Mouse (Mus musculus) MEL (cell line): Measurements from ENCODE around the gene Fem1a.

Source experiments
- BHLHE40 ChIP-seq: IDR thresholded peaks from 2 replicates; pipeline ENCODE4 v1.6.1; 2012; ENCODE audit warnings: low read depth, mild to moderate bottlenecking, inconsistent platforms, low read length, improper control_type of control experiment, borderline replicate concordance
- CHD1 ChIP-seq: IDR thresholded peaks from 2 replicates; pipeline ENCODE4 v1.6.1; 2012; ENCODE audit warnings: low read depth, mild to moderate bottlenecking, inconsistent platforms, low read length, improper control_type of control experiment
- CTCF ChIP-seq, 3 experiments: IDR thresholded peaks in 2 of 3; conservative IDR thresholded peaks in 1 of 3; 2 replicates each; pipeline ENCODE4 v1.5.1; 2011 to 2012; ENCODE audit warnings: low read length in 3 of 3, low read depth in 2 of 3, mild to moderate bottlenecking in 2 of 3, improper control_type of control experiment in 1 of 3, inconsistent platforms in 1 of 3, mixed read lengths in 1 of 3, moderate library complexity in 1 of 3; ENCODE audit not compliant: control insufficient read depth in 1 of 3, insufficient read depth in 1 of 3, poor library complexity in 1 of 3, severe bottlenecking in 1 of 3
- EP300 ChIP-seq, 2 experiments: IDR thresholded peaks; 2 replicates each; pipeline ENCODE4 v1.6.1; 2011; ENCODE audit warnings: improper control_type of control experiment in 2 of 2, low read length in 2 of 2, low read depth in 1 of 2, mild to moderate bottlenecking in 1 of 2
- MYC ChIP-seq: IDR thresholded peaks from 2 replicates; pipeline ENCODE4 v1.6.1; 2011; ENCODE audit warnings: low read depth, mild to moderate bottlenecking, low read length, improper control_type of control experiment, moderate library complexity
- NELFE ChIP-seq: IDR thresholded peaks from 2 replicates; pipeline ENCODE4 v1.6.1; 2011; ENCODE audit warnings: low read depth, low read length, improper control_type of control experiment
- POLR2A ChIP-seq, 2 experiments: IDR thresholded peaks; 2 replicates each; pipeline ENCODE4 v1.6.1; 2011 to 2012; ENCODE audit warnings: low read length in 2 of 2, mild to moderate bottlenecking in 2 of 2, control low read depth in 1 of 2, improper control_type of control experiment in 1 of 2, low read depth in 1 of 2, moderate library complexity in 1 of 2; ENCODE audit not compliant: control insufficient read depth in 1 of 2, insufficient read depth in 1 of 2, poor library complexity in 1 of 2
- RCOR1 ChIP-seq: IDR thresholded peaks from 2 replicates; pipeline ENCODE4 v1.6.1; 2012; ENCODE audit warnings: low read depth, mild to moderate bottlenecking, inconsistent platforms, low read length, improper control_type of control experiment
- ZNF384 ChIP-seq: IDR thresholded peaks from 2 replicates; pipeline ENCODE4 v1.6.1; 2012; ENCODE audit warnings: low read depth, mild to moderate bottlenecking, inconsistent platforms, low read length, improper control_type of control experiment

- TF ChIP-seq EP300 (IDR thresholded peaks at IDR 0.05; ENCODE audit: low read depth in 1 of 2, low read length in 2 of 2) (no peak), ZNF384 (no peak), CHD1 (no peak), CTCF (IDR thresholded peaks at IDR 0.05 in 2 of 3, conservative IDR thresholded peaks at IDR 0.05 in 1 of 3; ENCODE audit: control insufficient read depth in 1 of 3, insufficient read depth in 1 of 3, low read depth in 2 of 3, low read length in 3 of 3, poor library complexity in 1 of 3, severe bottlenecking in 1 of 3) (no peak), NELFE (no peak), MYC (no peak), BHLHE40 (no peak), POLR2A (IDR thresholded peaks at IDR 0.05; ENCODE audit: control insufficient read depth in 1 of 2, insufficient read depth in 1 of 2, low read depth in 1 of 2, low read length in 2 of 2, poor library complexity in 1 of 2) (no peak), RCOR1 (no peak)
These were observed 48.5 kb downstream of the Fem1a start for GRCm38 (mm10) chr17:56305156-56305555.
